Mouse (Mus musculus) megakaryocyte, embryonic 14.5 days (primary cell): Measurements from ENCODE around the gene Vps18.

Source experiments
- FLI1 ChIP-seq: IDR thresholded peaks from 2 replicates; pipeline ENCODE4 v1.6.1; 2012; ENCODE audit warnings: low read length, inconsistent platforms, mixed read lengths
- GATA1 ChIP-seq: IDR thresholded peaks from 3 replicates; pipeline ENCODE4 v1.6.1; 2012; ENCODE audit warnings: mixed read lengths, low read length, inconsistent platforms, borderline replicate concordance

GRCm38 (mm10) chr2:119242548-119242947, 46.0 kb upstream of the Vps18 start:
- no peak for TF ChIP-seq GATA1
- TF ChIP-seq FLI1 = no peak
